Mouse (Mus musculus) spleen, embryonic (tissue): ENCODE data around the gene Map4k4.

Source experiments
- CTCF ChIA-PET: fragments of 350-600 bp; sonication (Branson Sonifier 250); formaldehyde crosslinking; loops from one replicate; lab custom pipeline; 2022; lab: Charles Lee

Gene Map4k4

DNA sequence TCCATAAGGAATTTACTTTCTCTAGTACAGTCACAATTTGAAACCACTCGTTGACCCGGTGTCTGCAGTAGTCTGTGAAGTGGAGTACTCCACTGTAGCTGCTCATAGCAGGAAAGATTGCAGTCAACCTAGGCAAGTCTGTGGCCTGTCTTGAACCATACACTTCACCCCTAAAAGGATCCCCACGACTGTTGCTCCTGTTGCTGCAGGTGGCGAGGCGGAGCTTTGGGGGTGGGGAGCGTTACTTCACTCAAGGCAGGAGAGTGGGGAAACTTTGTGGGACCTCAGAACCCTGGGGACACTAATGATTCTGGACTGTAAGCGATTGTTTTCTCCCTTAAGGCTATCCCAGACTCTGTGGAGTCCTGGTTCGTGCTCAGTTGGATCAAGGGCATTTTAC, 34.2 kb downstream of the Map4k4 start:
- CTCF ChIA-PET, result interaction anchor here (0.6 kb wide), 1 partner anchor 25 kb away, joined by 3 read pairs; no protein-coding TSS in a partner anchor

DNA sequence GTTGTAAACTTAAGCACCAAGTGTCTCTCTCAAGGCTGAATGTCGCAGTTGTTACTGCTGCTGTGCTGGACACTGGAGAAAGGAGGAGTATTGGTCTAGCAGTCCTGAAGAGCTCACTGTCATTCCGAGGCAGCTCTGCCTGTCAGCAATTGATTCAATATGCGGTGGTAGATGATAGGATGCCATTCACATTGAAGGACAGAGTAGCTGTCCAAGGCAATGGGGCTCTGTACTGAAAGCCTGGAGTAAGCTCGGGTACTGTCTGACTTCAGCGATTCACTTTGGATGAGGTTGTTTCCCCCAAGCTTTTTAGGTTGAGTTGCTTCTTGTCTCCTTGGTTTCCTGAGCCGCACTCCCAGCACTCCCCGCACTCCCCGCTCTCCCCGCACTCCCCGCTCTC, 34.9 kb downstream of the Map4k4 start:
- CTCF ChIA-PET, result interaction anchor here (0.6 to 0.8 kb wide), 2 partner anchors 46 to 96 kb away, joined by 9 to 12 read pairs; no protein-coding TSS in a partner anchor

DNA sequence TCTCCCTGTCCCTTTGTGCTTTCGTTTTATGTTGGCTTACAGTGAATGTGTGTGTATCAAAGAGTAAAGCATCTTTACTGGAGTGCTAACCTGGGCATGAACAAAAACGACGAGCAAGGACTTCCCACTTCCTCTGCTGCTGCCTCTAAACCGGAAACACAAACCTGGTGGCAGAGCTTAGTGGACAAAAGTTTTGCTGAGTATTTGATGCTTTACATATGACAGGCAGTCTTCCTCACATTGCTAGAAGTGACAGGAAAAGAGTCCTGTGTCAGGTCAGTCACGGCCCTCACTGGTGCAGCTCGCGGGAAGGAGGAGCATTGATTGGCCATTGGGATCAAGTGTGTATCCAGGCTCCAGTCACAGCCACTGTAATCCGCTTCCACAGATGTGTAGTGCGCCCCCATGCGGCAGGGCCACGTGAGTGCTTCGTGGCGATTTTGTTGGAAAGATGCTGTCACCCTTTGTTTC, 35.7 kb downstream of the Map4k4 start:
- CTCF ChIA-PET, result interaction anchor here (0.7 to 1.0 kb wide), 2 partner anchors 13 to 321 kb away, joined by 3 read pairs; no protein-coding TSS in a partner anchor

DNA sequence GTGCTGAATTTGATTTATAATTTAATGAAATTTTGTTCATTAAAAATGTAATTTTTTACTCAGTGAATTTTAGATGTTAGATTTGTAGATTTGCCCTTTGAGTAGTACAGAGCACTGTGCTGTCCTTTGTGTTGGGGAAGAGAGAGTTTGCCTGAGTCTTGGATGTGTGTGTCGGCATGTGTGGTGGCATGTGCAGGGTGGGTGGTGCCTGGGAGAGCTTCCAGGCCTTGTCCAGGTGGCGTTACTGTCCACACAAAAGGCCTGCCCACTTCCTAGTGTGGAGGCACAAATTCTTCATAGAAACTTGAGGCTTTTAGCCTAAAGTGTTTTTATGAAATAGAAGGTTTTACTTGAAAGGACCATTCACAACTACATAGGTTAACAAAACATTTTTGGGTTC, 36.2 kb downstream of the Map4k4 start:
- CTCF ChIA-PET, result interaction anchor here (0.7 to 1.0 kb wide), 2 partner anchors 14 to 321 kb away, joined by 3 read pairs; no protein-coding TSS in a partner anchor

DNA sequence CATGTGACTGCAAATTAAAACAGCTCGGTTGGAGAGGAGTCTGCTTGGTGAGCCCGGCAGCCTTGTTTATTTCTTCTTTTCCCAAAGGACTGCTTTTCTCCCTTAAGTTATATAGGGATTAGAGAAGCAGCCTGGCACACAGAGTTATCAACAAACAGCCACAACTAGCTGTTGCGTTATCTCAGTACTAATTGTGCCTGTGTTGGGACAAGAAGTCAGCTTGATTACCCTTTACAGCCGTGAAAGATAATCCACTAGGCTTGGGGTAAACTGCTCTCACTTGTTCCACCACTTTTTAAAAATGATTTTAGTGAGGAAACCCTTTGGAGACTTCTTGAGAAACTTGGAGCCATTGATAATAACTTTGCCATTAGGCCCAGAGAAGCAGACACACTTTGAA, 36.9 kb downstream of the Map4k4 start:
- CTCF ChIA-PET, result interaction anchor here (0.6 to 1.5 kb wide), 2 partner anchors 12 to 194 kb away, joined by 4 to 5 read pairs; no protein-coding TSS in a partner anchor

DNA sequence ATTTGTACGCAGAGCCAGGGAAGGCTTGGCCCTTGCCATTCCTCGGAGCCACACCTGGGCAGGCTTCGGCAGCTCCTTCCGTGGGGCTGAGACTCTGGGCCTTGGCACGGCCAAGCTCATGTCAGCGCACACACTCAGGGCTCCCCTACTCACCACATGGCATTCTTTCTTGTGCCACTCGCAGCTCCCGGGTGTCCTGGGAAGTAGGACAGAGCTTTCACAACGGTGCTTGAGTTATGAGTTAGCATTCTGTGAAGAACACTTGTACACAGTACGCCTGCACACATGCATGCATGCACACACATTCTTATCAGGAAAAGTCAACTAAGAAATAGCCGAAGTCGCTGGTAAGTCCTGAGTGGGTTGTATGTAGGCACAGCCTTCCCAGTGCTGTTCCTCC, 38.7 kb downstream of the Map4k4 start:
- CTCF ChIA-PET, result no interaction called here

DNA sequence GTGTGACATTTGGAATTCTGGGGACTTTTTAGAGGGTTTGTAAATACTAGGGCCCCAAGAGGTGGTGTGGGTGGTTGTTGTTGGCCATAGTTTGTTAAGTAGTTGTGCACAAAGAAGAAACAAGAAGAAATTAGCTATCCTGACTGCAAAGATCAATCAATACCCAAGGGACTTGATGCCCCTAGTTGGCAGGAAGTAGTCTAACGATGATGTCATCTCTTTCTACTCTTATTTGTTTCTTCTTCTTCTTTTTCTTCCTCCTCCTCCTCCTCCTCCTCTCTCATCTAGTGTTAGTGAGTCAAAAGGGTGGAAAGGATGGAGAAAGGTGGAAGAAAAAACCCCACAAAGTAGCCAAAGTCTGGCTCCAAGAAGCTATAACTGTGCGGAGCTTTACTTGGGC, 39.6 kb downstream of the Map4k4 start:
- CTCF ChIA-PET, result no interaction called here

DNA sequence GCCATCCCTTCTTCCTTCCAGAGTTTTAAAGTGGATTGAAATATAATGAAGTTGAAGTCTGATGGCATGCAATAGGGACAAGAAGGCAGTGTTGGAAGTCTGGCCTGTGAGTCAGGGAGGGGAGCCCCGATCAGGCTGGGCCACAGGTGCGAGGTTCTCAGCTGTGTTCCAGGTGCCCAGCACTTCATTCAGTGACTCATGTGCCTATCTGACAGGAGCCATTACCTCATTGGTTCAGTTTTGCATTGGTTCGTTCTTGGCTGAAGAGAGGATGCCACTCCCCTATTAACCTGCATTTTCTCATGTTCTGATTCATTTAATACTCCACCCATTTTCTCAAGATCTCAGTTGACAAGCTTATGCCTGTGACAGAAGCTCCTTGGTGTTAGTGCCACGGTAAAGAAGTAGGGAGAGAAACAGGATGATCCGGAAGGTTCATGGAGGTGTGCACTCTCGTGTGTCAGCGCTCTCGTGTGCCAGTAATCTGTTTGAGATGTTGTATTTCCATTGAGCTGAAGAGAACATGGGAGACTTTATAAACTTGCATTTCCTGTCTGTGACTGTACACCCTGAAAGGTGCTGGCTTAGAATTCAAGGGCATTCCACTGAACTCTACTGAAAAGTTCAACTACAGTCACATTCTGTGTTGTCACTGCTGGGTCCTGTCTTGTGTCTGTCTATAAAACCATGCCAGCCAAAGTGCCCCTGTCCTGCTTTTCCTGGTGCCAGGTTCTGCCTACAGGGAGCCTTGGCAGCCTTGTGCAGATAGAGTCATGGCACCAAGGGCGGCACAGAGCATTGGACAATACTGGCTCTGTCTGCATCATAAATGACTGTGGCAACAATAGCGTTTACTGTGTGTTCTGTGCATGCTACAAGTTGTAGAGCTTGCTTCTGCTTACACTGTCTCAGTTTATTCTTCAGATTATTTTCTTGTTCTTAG, 40.8 kb downstream of the Map4k4 start:
- CTCF ChIA-PET, result interaction anchor here (0.6 to 1.0 kb wide), 2 partner anchors 13 to 220 kb away, joined by 3 to 5 read pairs; no protein-coding TSS in a partner anchor

DNA sequence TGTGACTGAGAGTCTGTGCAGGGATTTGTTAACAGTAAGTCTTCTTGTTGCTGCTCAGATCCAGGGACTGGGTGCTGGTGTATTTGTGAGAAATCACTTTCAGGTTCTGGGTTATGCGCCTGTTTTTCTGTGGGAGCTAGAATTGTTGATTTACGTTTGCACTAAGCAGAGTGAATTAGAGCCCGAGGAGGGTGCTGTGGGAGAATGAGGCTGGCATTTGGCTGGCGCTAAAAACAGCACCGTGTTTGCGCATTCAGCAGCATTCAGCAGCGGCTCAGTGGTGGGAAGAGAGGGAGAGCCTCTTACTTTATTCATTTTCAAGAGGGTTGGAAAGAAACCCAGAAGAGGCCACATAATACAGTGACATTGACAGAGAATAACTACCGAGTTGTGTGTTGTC, 42.2 kb downstream of the Map4k4 start:
- CTCF ChIA-PET, result interaction anchor here (0.6 kb wide), 1 partner anchor 35 kb away, joined by 3 read pairs; no protein-coding TSS in a partner anchor

DNA sequence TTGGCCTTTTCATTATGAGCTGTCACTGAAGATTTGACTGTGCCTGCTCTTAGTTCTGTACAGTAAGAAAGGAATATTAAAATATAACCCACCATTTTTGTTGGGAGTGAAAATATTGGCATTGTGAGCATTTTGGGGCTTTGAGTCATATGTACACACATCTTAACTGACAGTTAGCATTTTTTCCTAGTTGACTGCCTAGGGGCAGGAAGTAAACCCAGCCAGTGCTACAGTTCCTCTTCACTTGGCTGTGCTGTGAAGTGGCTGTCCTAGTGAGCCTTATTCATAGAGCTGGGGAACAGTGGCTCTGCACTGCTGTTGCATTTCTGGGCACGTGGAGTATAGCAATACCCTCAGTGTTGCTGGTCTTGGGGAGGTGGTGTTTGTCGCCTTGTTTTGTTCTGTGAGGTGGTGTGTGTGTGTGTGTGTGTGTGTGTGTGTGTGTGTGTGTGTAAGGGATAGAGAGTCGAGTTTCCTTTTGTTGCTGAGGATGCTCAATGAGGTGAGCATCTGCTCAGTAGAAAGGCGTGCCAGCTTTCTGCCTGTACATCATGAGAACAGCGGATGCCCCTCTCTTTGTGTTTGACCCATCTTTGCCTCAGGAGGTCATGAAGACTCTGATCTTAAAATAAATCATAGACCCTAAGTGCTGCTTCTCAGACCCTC, 43.7 kb downstream of the Map4k4 start:
- CTCF ChIA-PET, result no interaction called here

DNA sequence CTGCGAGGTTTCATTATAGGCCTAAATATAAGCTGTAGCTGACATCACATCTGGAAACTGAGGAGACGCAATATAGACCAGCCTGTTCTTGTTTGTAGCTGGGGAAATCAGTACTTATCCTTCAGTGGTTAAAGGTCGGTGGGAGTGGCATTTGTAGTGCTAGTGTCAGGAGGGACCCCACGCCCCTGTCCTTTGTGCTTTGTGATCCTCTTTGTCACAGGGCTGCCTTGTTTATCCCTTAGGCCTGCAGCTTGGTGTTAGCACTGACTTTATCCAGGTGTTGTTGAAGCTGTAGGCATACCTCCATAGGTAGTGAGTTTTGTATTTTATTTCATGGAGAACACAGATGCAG, 44.2 kb downstream of the Map4k4 start:
- CTCF ChIA-PET, result no interaction called here

DNA sequence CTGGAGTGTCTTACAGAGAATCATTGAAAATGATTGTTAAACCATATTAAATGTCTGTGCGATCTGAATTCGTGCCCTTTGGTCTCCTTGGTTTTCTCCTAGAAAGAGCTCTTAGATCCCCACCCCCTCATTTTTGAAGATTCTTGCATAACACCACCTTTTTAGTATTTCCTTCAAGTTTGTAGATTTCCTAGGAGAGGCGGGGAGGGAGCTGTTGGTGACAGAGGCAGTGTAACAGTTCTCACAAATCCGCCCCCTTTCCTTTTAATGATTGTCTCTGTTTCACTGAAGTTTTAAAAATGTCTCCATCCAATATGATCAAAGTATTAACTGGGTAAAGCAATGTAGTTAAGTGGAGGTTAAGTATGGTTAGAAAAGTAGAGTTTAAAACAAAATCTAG, 45.7 kb downstream of the Map4k4 start:
- CTCF ChIA-PET, result no interaction called here

DNA sequence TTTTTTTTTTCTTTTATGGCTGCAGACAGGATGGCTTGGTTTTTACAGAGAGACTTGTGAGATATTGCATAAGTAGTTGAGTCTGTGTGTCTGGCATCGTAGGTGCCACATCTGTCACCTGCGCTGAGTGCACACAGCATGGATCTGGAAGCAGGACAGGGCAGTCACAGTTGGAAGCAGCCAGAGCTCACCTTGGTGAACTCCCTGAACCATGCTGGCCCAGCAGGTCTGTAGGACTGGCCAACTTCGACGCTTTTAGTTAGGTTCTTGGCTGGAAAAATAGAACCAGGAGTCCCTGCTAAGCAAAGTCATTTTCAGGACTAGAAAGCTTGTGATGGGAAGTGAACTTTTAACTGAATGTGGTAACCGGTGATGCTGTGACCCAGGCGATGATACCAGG, 46.5 kb downstream of the Map4k4 start:
- CTCF ChIA-PET, result interaction anchor here (1.9 kb wide), 1 partner anchor 35 kb away, joined by 6 read pairs; no protein-coding TSS in a partner anchor

DNA sequence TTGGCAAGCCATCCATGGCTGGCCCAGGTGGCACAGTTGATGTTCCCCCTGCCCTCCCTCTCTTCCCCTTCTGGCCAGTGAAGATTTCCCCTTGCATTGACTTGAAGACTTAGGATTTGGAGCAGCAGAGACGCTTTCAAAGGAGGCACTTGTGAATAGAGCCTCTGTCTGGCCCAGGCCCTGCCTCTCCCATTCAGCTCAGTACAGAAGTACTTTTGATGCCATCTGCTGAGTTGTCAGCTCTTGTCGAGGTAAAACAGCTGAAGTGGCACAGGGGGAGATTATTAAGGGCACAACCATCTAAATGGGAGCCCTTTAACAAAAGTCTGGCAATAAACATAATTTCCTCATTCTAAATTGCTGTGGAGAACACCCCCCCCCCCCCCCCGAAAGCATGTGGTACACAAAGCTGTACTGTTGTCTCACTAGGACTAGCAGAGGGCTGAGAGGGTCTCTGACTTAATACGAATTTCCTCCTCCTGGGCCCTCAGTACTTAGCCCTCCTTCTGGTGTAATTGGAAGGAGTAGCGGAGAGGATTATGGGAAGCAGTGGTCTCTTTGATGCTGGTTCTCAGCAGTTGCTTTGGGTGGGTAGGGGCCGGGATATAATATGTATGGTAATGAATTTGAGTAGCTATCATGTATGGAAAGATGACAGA, 47.1 kb downstream of the Map4k4 start:
- CTCF ChIA-PET, result interaction anchor here (1.9 kb wide), 1 partner anchor 36 kb away, joined by 6 read pairs; no protein-coding TSS in a partner anchor

DNA sequence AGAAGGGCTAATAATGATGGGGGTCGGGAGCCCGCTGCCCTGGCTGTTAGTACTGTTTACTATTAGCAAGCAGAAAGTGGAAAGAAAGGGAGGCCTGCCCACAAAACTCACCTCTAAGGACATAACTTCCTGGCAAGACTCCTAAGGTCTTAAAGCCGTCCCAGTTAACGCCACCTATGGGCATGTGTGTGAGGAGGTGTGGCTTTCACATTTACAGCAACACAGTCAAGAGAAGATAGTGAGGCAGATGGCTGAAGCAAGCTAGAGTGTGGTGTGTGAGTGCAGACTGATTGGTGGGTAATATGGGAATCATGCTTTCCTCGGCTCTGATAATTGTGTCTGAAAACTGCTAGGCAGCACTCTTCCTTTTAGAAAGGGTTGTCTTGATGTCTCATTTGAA, 48.5 kb downstream of the Map4k4 start:
- CTCF ChIA-PET, result interaction anchor here (1.9 kb wide), 1 partner anchor 37 kb away, joined by 6 read pairs; no protein-coding TSS in a partner anchor

DNA sequence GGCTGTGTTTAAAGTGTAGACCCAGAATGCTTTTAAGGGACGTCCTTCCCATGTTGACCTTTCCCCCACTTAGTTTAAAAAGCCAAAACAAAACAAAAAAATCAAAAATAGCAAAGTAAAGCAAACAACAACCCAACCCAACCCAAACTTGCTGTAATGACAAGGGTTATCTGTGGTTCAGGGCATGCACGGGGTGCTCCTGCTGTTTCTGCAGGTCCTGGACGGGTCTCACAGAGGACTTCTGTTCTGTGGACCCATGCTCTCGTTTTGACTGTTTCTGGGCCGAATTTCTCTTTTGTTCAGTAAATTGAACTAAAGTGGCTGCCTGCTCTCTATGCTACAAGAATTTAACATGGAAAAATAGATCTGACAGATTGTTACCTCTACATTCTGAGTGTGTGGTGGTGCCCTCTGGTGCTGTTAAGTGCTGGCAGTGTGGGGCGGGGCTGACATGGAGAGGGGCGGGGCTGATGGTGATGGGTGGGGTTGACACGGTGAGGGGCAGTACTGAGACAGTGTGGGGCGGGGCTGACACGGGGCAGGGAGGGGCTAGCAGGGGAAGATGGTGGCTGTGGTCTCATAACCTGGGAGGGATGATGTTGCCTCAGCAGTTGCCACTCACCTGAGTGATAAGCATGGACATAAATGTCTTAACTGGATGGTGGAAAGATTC, 49.2 kb downstream of the Map4k4 start:
- CTCF ChIA-PET, result no interaction called here

DNA sequence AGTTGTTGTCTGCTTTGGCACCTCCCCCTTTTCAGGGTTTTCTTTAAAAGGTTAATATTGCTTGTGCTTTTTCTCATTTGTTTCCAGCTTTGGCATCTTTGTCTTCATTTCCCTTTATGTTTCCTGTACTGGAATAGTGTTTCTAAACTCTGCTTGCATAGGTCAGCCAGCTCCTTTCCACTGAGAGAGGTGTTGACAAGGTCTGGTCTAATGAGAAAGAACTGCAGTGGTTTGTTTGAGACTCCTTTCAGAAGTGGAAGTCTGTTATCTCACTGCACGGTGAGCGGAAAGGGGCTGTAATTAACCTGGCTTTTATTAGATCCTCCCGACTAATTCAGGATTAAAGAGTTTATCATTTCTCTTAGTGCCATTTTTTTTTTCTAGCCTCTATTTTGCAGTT, 49.9 kb downstream of the Map4k4 start:
- CTCF ChIA-PET, result interaction anchor here (0.5 kb wide), 1 partner anchor 1289 kb away, joined by 3 read pairs; no protein-coding TSS in a partner anchor

DNA sequence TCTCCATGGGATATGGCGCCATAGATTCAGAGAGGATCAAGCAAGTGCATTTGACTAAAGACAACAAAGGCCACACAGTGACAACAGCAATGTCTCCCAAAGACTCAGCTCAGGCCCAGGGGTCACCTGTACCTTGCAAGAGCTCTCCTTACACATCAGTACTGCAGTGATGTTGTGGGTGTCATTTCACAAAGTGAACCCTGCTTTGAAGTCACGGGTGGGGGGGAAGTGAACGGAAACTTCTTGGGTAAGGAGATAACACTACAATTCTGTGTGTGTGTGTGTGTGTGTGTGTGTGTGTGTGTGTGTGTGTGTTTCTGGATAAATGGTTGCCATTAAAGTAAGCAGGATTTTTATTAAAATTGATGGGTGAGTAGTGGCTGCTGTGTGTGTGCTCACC, 53.9 kb downstream of the Map4k4 start:
- CTCF ChIA-PET, result interaction anchor here (0.7 to 1.1 kb wide), 3 partner anchors 13 to 34 kb away, joined by 3 to 4 read pairs (median 3); no protein-coding TSS in a partner anchor

DNA sequence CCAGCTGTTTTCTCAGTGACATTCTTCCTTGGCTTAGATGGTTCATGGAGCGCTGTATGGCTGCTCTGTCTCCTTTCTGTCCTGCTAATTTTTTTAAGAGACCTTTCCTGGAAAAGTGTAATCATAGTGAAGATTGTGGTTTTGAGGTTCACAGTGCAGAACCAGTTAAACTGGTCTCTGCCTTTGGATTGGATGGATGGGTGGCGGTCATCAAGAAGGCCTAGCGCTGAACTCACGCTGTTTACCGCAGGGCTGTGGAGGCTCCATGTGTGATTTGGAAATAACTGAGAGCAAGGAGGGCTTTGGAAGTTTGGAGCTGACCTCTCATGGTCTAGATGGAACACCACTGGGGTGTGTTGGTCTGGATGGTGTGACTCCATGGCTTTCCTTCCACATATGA, 56.0 kb downstream of the Map4k4 start:
- CTCF ChIA-PET, result interaction anchor here (0.6 kb wide), 1 partner anchor 72 kb away, joined by 3 read pairs; no protein-coding TSS in a partner anchor

DNA sequence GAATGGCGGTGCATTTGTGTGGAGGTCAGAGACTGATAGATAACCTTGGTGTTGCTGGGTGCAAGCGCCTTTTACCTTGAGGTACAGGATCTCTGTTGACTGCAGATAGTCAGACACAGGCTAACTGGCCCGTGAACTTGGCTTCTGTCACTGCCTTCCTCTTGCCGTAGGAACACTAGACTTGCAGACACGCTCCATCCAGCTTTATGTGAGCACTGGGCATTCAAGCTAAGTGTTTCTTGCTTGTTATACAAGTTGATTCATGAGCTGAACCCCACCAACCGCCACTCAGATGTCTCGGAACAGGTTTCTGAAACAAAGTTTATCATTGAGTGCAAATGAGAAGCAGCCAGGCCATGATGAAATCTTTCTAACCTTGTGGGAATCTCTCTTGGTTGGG, 57.3 kb downstream of the Map4k4 start:
- CTCF ChIA-PET, result interaction anchor here (0.6 kb wide), 1 partner anchor 741 kb away, joined by 7 read pairs; no protein-coding TSS in a partner anchor
